Mouse (Mus musculus): Measurements from ENCODE around the gene Faf2.

DNA sequence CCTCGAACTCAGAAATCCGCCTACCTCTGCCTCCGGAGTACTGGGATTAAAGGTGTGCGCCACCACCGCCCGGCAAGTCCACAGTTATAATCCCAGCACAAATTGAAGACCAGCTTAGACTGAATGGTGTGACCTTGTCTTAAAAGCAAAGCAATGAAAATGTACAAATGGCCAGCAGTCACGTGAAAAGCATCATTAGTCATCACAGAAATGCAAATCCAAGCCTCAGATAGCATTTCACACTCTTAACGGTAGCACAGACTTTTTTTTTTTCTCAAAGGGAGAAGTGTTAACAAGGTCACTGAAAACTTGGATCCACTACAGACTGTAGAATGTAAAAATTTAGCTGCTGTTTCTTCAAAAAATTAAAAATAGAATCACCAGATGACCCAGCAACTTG lies 5.3 kb upstream of the Faf2 start:
- no peak for TF ChIP-seq CTCF (IDR thresholded peaks at IDR 0.05; ENCODE audit: extremely low read depth, insufficient read depth, insufficient read length, insufficient replicate concordance)
- TF ChIP-seq POLR2A (IDR thresholded peaks at IDR 0.05; ENCODE audit: low read depth, low read length), result no peak
